Mouse (Mus musculus) ES-E14 (cell line): Measurements from ENCODE around the gene Tcte3. TPM values are rescaled to one million over a fixed set of nuclear protein-coding genes. Genes with fewer than 3 reads are reported as not detected.
"Not testable (repeated sequence)": the region's sequence is repeated elsewhere in the genome, so short reads cannot be mapped to it uniquely, and the experiment has no call there.

ENCODE experiments used
- DNase-seq: peaks from one replicate; pipeline ENCODE4 v3.0.0-alpha.2; 2013; ENCODE audit warnings: low read depth, low spot score
- H3K27ac ChIP-seq: 2 replicates; pipeline ENCODE4 v1.5.1; 2012; ENCODE audit warnings: low read depth, mild to moderate bottlenecking, low read length, moderate library complexity, mixed read lengths; ENCODE audit not compliant: poor library complexity, insufficient read depth, severe bottlenecking
- H3K36me3 ChIP-seq: 2 replicates; pipeline ENCODE4 v1.6.1; 2012; ENCODE audit warnings: mild to moderate bottlenecking, low read length, moderate library complexity, mixed read lengths; ENCODE audit not compliant: control insufficient read depth, poor library complexity, insufficient read depth, severe bottlenecking
- H3K4me1 ChIP-seq, 2 experiments: fragments of 150-350 bp in 1 of 2; sonication (generic) in 1 of 2; 2 replicates each; pipeline ENCODE4 v1.6.1; 2012; ENCODE audit warnings: low read length in 2 of 2, mild to moderate bottlenecking in 1 of 2, mixed read lengths in 1 of 2; ENCODE audit not compliant: control insufficient read depth in 2 of 2, insufficient read depth in 2 of 2, poor library complexity in 1 of 2
- H3K4me3 ChIP-seq, 2 experiments: fragments of 150-350 bp in 1 of 2; sonication (generic) in 1 of 2; 2 replicates each; pipeline ENCODE4 v1.5.1; 2012; ENCODE audit warnings: low read length in 2 of 2, low read depth in 1 of 2, mild to moderate bottlenecking in 1 of 2, mixed read lengths in 1 of 2; ENCODE audit not compliant: insufficient read depth in 1 of 2, poor library complexity in 1 of 2, severe bottlenecking in 1 of 2
- H3K9ac ChIP-seq: 2 replicates; pipeline ENCODE4 v1.6.1; 2012; ENCODE audit warnings: low read depth, mild to moderate bottlenecking, low read length, mixed read lengths; ENCODE audit not compliant: poor library complexity, insufficient read depth, severe bottlenecking
- H3K9me3 ChIP-seq: fragments of 150-350 bp; sonication (generic); 2 replicates; pipeline ENCODE4 v1.6.1; 2012; ENCODE audit warnings: low read depth, mild to moderate bottlenecking, low read length; ENCODE audit not compliant: control insufficient read depth, insufficient read depth
- CHD2 ChIP-seq: IDR thresholded peaks from 2 replicates; pipeline ENCODE4 v1.6.1; 2014; ENCODE audit warnings: mild to moderate bottlenecking, low read depth, low read length, inconsistent platforms
- HCFC1 ChIP-seq: IDR thresholded peaks from 2 replicates; pipeline ENCODE4 v1.6.1; 2012; ENCODE audit warnings: low read length, inconsistent platforms, borderline replicate concordance; ENCODE audit not compliant: insufficient read depth
- MAFK ChIP-seq: IDR thresholded peaks from 2 replicates; pipeline ENCODE4 v1.6.1; 2014; ENCODE audit warnings: mild to moderate bottlenecking, low read depth, low read length, inconsistent platforms; ENCODE audit not compliant: insufficient read depth
- ZC3H11A ChIP-seq: IDR thresholded peaks from 2 replicates; pipeline ENCODE4 v1.6.1; 2012; ENCODE audit warnings: low read depth, mild to moderate bottlenecking, inconsistent platforms, low read length, borderline replicate concordance
- ZNF384 ChIP-seq: IDR thresholded peaks from 2 replicates; pipeline ENCODE4 v1.6.1; 2012; ENCODE audit warnings: low read depth, low read length, inconsistent platforms
- in situ Hi-C, 2 experiments: fragments of 600-800 bp; cut with MboI; formaldehyde crosslinking; loops; one replicate each; pipeline ENCODE4 v1.15.1; 2025; ENCODE audit warnings: low sequenced_read_pairs in 2 of 2, inconsistent platforms in 1 of 2; ENCODE audit not compliant: unreplicated experiment in 2 of 2
- total RNA-seq: library from RNA; depleted of rRNA; stranded (reverse); fragments of 300-350 nt; gene quantifications from 2 replicates; pipeline ENCODE4 v1.2.3, GENCODE M21; 2012; rRNA removed

The Tcte3 gene
- 2.6 and 5.4 TPM in 2 replicates for total RNA-seq

GRCm38 (mm10) chr17:15041175-15041729 is at the start of gene Tcte3, which contains the start of the genes Ermard and Gm3448:
Tcte3 (minus strand) TSS chr17:15041488.
Ermard (plus strand) TSS chr17:15041208.
Gm3448 (minus strand) TSS chr17:15041537.
- H3K4me1 ChIP-seq, H3K9me3 ChIP-seq, H3K27ac ChIP-seq, H3K4me3 ChIP-seq, in situ Hi-C loops, H3K9ac ChIP-seq, H3K36me3 ChIP-seq, DNase-seq: not testable (repeated sequence)

GRCm38 (mm10) chr17:15088591-15089001 is 47.3 kb upstream of the Tcte3 start:
- no peaks in the 10 kb centered on the region for H3K36me3 ChIP-seq
- in situ Hi-C loops = no loop called here
- no peak overlapping the region for H3K27ac ChIP-seq
- no peak for DNase-seq
- TF ChIP-seq HCFC1 = no peak
- TF ChIP-seq ZNF384 = no peak
- no peak for TF ChIP-seq CHD2
- no peak for TF ChIP-seq ZC3H11A
- no peak for TF ChIP-seq MAFK
- H3K9me3 ChIP-seq = no peaks in the 10 kb centered on the region
- H3K4me1 ChIP-seq = peaks cover 0 to 2% of the 10 kb centered on the region in 2 experiments; a peak in 1 of 4 replicates
- H3K4me3 ChIP-seq = no peak overlapping the region
- no peak overlapping the region for H3K9ac ChIP-seq

- TF ChIP-seq CHD2 (no peak), ZNF384 (no peak), MAFK (no peak), HCFC1 (no peak), ZC3H11A (no peak)
- no peaks in the 10 kb centered on the region for H3K36me3 ChIP-seq
- in situ Hi-C loops = no loop called here
- H3K4me3 ChIP-seq = no peak overlapping the region
- DNase-seq = no peak
- no peaks in the 10 kb centered on the region for H3K9me3 ChIP-seq
- no peak overlapping the region for H3K9ac ChIP-seq
- H3K4me1 ChIP-seq = peaks cover 0 to 2% of the 10 kb centered on the region in 2 experiments; a peak in 1 of 4 replicates
- H3K27ac ChIP-seq = no peak overlapping the region
Observed at GRCm38 (mm10) chr17:15088166-15088565, 46.9 kb upstream of the Tcte3 start.

DNA sequence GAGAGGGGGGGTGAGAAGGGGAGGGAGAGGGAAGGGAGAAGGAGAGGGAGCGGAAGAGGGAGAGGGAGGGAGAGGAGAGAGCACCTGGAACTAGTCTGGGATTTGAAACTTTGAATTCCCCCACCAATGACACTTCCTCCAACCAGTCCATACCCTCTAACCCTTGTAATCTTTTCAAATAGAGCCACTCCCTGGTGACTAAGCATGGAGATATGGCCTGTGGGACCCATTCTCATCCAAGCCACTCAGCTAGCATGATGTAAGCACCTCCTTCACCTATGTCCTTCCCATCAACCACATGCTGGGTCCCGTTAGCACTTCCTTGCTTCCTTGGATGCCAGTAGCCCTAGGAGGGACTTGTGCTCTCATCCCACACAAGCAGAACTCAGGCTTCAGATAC is 43.7 kb upstream of the Tcte3 start:
- H3K36me3 ChIP-seq = no peaks in the 10 kb centered on the region
- no peaks in the 10 kb centered on the region for H3K9me3 ChIP-seq
- no peak for DNase-seq
- H3K4me1 ChIP-seq = peaks cover 0 to 2% of the 10 kb centered on the region in 2 experiments; a peak in 1 of 4 replicates
- no peak overlapping the region for H3K9ac ChIP-seq
- in situ Hi-C loops = no loop called here
- H3K27ac ChIP-seq = no peak overlapping the region
- no peak for TF ChIP-seq HCFC1
- no peak for TF ChIP-seq ZNF384
- TF ChIP-seq MAFK = no peak
- no peak for TF ChIP-seq ZC3H11A
- no peak for TF ChIP-seq CHD2
- no peak overlapping the region for H3K4me3 ChIP-seq
